Mouse (Mus musculus) T-cell, adult 2 months (primary cell): ENCODE results near the gene Efnb2.

Source experiments
- DNase-seq: peaks from one replicate; pipeline ENCODE4 v3.0.0; 2022; ENCODE audit warnings: low spot score

Gene Efnb2

GRCm38 (mm10) chr8:8569280-8569679 lies 91.8 kb downstream of the Efnb2 start:
- no peak for DNase-seq

DNA sequence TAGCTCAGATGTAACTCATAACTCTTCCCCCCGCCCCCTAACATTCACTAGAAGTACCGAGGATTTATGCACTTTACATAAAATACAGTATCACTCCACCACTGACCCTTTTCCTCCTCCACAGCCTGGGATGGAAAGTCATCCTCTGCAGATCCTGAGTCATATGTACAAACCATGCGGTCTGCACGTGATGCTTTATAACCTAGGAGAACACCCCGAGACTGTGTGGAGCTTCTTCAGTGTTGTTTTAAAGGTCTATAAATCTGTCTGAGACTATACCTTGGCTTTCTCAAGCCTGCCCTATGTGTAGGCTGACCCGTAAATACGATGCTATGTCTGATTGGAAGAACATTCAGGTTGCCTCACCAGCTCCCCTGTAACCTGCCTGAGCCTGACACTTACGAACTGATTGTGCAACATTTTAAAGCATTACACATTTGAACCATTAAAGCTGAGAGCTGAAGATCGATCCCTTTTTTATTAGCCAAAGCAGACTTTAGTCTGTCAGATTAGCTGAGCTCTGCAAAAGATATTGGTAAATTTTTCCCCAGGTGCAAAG lies 92.7 kb downstream of the Efnb2 start:
- DNase-seq, result no peak
